Mouse (Mus musculus): ENCODE measurements at regions not wholly inside any gene's neighbourhood (a gene's known extent, or its start where the extent isn't known, plus 50 kb on each side); places are given as distances from the start of the nearest gene placed in this dataset.

DNA sequence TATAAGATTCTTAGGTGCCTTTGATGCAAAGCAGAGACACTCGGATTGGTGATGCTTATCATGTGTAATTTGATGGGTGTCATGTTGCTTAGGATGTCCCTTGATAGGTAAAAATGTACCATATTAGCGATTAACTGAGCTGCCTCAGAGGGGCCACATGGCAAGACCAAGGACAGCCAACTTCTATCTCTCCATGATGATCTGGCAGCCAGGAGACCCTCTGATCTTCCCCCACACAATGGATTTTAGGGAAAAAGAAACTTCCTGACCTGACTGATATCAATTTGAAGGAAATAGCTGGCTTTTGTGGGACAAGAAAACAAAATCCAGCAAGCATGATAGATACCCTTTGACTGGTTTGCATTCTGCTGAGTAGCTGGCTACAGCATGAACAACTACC, 1308.9 kb upstream of the A1bg start:
- TF ChIP-seq POLR2A (IDR thresholded peaks at IDR 0.05; ENCODE audit: extremely low read depth, insufficient read depth, low read length) (no peak), CTCF (IDR thresholded peaks at IDR 0.05; ENCODE audit: low read depth, low read length) (no peak)
